Mouse (Mus musculus) lung, postnatal 10 days (tissue): ENCODE data around the gene 4933402D24Rik.
A peak's percentile ranks its signal among the peaks of the same experiment; 100 is the strongest.

Source experiments
- DNase-seq: peaks from one replicate; pipeline ENCODE4 v3.0.0; 2021

Gene 4933402D24Rik

DNA sequence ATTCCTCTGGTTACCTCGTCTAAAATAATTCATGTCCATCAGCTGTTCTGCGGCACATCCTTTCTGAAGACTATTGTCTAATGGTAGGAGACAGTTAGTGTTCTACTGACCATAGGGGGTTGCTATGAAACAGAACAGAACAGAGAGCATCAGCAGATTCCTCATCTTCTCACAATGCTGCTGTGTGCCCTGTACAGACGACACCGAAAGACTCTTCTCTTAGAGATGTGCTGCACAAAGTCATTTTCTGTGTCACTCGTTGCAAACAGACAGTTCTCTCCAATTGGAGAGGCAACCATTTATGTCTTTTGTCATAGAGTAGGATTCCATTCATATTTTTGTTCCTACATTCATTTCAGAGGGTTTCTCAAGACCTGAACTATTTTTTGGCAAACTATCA is at the start of gene 4933402D24Rik:
TSS of gene 4933402D24Rik (minus strand) at position 101 of the 400 bp plus-strand sequence.
- no peak for DNase-seq

- no peak for DNase-seq
Measured at GRCm38 (mm10) chr1:63808584-63808983, 39.5 kb upstream of the 4933402D24Rik start.

DNA sequence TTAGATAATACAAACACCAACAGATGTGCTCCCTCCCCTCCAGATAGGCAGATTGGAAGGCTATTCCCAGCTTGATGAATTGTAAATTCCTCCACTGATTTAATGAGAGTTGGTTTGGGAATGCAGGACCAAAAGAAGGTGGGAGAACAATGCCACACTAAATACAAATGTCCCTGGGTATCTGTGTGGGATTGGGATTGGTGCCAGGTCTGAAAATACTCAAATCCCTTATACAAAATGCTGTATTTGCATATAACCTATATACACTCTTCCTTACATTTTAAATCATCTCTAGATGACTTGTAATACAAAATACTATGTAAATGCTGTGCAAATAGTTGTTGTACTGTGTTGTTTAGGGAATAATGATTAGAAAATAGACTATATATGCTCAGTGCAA is 36.0 kb upstream of the 4933402D24Rik start:
- DNase-seq: no peak

- no peak for DNase-seq
Measured at GRCm38 (mm10) chr1:63794326-63794725, 25.3 kb upstream of the 4933402D24Rik start.

DNA sequence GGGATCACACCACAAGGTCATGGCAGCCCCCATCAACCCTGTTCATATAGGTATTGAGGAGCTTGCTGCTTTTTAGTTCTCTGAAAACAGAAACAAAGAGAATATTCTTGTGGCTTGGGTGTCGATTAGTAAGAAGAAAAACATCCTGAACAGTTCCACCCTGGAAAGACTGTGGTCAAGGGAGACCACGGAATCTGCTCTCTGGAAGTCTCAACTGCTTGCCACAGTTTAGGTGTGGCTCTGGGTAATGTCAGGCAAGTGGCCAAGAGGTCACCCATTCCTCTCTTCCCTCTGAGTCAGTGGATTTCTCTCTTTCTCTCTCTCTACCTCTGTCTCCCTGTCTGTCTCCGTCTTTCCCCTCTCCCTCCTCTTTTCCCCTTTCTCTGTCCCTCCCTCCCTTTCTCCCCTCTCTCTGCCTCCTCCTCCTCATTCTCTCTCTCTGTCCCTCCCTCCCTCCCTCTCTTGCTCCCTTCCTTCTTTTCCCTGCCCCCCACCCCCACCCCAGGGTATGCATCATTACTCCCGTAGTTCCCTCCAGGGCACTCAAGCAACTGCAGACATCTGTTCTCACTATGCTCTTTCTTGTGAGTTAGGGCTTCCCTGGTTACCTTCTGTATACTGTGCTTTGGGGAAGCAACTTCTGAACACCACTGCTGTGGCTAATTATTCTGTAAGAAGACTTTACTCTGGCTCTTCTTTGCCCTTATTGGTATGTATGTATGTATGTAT is 8.0 kb upstream of the 4933402D24Rik start:
- no peak for DNase-seq

DNA sequence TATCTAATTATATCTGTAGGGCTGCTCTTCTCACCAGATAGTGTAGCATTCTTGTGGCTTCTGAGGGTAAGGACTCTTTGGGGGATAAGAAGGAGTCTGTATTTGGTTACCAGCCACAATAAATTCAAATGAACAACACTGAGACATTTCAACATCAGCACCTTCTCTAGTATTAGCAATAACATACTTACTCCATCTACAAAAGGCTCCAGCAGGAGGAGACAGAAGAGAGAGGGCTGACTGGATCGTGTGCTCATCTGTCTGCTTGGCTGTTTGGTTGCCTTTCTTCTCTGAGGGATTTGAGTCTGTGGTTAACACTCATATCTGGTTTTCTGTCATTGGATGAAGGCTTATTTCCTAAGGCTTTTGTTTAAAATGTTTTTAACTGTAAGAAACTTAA is 7.3 kb upstream of the 4933402D24Rik start:
- DNase-seq: no peak

- DNase-seq: no peak
Measured at GRCm38 (mm10) chr1:63770309-63770708, 1.2 kb upstream of the 4933402D24Rik start.

GRCm38 (mm10) chr1:63768112-63768511 is 955 bp downstream of the 4933402D24Rik start:
- no peak for DNase-seq

GRCm38 (mm10) chr1:63764395-63764794 is 4.7 kb downstream of the 4933402D24Rik start:
- no peak for DNase-seq

DNA sequence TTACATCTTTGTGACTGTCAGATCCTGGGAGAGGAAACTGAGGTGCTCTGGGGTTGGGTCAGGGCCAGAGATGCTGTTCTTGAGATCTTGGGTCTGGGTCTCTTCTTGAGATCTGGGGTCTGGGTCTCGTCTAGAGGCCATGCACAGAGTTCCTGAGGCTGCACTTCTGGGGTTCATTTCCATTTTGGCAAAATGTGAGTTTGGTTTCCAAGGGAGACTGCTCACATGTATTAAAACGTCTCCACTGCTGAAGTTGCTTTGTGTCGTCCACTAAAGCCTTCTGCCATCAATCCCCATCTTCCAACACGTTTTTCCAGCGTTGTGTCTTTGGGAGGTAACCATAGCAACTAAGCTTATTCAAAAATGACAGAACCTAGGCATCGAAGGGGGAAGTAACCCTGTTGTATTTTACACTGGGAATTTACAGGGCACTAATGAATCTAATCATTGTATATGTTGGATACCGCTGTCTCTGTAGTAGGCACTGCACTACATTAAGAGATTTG is 5.1 kb downstream of the 4933402D24Rik start:
- no peak for DNase-seq

DNA sequence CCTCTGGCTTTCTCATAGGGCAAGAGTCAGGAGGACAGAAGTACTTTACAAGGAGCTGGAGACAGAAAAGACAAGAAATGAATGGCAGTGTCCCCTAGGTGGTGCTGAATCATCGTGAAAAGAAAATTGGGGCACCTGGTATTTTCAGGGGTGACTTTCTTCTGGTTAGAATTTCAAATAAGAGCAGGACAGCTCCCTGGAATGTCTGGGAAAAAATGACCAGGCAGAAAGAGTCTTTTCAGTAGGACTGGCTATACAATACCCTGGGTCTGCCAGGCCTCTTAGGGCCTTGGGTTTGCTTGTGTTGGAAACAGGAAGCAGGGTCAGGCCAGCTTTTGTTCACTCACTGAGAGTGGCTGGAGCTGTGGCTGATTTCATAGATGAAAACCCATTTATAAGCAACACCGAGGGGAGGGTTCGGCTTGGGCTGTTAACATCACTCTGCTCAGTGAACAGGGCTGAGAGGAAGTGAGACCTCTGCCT is 5.8 kb downstream of the 4933402D24Rik start:
- peak; percentile 48 for DNase-seq

- no peak for DNase-seq
Measured at GRCm38 (mm10) chr1:63756005-63756404, 13.1 kb downstream of the 4933402D24Rik start.

- peak; percentile 95 for DNase-seq
Measured at GRCm38 (mm10) chr1:63730240-63730771, 38.8 kb downstream of the 4933402D24Rik start, which contains the start of the genes Mdh1b and Fastkd2. Gene Mdh1b (minus strand): TSS chr1:63730318. Gene Fastkd2 (plus strand): TSS chr1:63730614.

- DNase-seq: no peak
Measured at GRCm38 (mm10) chr1:63729796-63730195, 39.3 kb downstream of the 4933402D24Rik start.

DNA sequence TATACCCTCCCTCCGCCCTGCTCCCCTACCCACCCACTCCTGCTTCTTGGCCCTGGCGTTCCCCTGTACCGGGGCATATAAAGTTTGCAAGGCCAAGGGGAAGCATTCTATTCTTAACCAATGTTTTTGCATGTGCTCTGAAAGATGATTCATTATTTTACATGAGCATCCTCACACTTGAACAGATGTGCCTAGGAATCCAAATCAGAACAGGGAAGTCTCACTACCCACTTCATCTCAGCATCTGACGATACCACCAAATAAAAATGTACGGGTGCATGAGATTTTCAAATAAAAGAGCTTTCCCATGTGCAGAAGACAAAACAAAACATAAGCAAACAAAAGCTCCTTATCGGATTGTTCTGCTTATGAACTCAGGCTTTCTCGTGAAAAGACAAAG is 48.9 kb downstream of the 4933402D24Rik start:
- no peak for DNase-seq

DNA sequence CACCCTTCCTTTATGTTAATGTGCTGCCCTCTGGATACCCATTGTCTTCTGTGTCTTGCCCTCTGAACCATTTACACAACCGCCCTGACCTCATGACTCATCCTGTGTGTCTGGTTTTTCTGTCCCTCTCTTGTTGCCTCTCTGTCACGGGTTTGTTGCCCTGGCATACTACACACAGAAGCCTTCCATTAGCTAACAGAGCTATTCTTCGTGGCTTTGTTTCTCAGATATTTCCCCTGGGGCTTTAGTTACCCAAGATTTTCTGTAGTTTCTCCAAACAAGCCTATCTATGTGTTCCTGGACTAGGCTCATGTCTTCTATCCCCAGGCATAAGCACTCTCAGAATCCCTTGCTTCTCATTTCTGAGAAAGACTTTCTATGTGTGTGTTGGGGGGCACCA is 60.2 kb downstream of the 4933402D24Rik start:
- no peak for DNase-seq

- no peak for DNase-seq
Measured at GRCm38 (mm10) chr1:63705733-63706132, 63.3 kb downstream of the 4933402D24Rik start.
